Mouse (Mus musculus): ENCODE measurements around the gene Fbrs.
"Not testable (repeated sequence)": the region's sequence is repeated elsewhere in the genome, so short reads cannot be mapped to it uniquely, and the experiment has no call there.

Fbrs gene

DNA sequence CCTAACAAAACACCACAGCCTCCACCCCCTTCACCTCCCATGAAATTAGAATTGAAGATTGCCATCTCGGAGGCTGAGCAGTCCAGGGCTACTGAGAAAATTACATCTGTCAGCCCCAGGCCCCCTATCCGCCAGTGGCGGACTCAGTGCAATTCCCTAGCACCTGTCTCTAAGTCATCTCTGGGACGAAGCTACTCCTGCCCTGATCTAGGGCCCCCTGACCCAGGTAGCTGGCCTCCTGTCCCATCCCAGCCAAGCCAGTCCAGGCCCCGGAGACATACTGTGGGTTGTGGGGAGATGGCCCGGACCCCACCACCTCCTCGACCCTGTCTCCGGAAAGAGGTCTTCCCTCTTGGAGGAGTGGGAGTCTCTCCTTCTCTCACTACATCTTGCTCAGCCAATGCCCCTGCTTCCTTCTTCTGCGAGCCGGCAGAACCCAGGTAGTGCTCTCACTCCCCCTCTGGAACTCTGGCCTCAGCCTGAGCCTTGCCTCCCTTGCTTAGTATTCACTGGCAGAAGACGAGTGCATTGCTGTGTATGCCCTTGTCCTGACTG is 3.7 kb upstream of the Fbrs start:
- DNase-seq (ENCODE audit: extremely low spot score, low read depth, low spot score), result no peak

DNA sequence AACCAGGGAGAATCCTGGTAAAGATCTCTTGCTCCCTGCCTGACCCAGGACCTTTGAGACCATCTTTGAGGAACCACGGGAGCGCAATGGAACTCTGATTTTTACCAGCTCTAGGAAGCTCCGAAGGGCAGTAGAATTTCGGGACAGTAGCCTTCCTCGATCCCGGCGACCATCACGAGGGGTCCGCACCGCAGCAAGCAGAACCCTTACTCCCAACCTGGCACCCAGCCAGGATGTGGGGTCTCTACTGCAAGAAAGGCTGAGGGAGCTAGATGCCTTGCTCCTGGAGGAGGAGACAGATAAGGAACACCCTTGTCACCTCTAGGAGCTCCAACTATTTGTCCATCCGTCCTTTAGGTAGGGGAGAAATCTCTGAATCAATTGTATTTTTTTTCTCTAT is 2.7 kb upstream of the Fbrs start:
- DNase-seq (ENCODE audit: extremely low spot score, low read depth, low spot score), result no peak

DNA sequence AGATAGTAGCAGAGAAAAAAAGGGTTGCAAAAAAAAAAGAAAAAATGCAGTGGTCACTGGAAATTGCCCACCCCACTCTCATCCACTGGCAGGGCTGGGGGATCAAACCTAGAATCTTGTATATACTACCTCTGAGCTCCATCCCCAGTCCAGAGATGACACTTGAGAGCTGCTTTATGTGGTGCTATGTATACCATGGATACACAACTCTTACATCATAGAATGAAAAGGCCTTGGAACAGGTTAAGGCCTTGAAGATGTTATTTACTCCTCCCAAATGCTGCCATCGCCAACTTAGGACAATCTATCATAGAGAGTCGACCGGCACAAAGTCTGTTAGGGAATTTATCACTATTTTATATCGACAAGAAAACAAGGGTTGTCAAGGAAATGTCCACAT is 2.1 kb upstream of the Fbrs start:
- no peak for DNase-seq (ENCODE audit: extremely low spot score, low read depth, low spot score)

DNA sequence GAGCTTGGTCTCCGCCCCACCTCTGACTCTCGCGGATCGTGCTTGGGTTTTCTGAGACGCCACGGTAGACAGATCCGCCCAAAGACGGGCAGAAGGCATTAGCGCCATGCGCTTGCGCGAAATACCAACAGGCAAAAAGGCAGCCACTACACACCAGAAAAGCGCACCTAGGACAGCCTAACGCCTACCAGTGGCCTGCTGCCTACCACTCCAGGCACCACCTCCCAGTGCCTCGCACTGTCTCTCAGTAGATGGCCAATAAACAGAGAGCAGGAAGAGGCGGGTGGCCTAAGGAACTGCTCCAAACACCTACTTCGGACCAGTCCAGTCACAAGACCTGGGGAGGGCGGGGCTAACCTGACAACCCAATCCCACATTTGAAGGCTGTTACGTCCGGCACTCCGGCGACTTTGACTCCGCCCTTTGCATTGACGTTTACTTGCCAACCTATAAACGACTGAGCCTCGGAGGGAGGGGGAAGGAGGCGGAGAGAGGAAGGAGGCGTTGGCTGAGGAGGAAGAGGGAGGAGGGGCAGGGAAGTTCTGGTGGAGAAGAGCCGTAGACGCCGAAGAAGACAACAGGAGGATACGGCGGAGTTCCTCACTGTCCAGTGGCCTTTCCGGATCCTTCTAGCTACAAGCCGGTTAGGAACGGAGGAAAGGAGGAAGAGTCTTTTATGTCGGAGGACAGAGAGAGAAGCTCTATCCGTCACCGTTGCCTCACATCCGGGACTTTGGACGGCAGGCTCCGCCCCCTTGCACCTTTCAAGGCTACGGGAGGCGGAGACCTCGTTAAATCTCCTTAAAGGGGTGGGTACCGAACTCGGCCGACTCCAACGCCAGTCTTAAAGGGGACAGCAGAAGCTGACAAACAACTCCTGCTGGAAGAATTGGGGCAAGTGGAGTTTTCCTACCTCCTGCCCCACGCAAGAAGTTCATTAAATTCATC is 1.0 kb upstream of the Fbrs start:
- peak; percentile 99 for DNase-seq (ENCODE audit: extremely low spot score, low read depth, low spot score)

DNA sequence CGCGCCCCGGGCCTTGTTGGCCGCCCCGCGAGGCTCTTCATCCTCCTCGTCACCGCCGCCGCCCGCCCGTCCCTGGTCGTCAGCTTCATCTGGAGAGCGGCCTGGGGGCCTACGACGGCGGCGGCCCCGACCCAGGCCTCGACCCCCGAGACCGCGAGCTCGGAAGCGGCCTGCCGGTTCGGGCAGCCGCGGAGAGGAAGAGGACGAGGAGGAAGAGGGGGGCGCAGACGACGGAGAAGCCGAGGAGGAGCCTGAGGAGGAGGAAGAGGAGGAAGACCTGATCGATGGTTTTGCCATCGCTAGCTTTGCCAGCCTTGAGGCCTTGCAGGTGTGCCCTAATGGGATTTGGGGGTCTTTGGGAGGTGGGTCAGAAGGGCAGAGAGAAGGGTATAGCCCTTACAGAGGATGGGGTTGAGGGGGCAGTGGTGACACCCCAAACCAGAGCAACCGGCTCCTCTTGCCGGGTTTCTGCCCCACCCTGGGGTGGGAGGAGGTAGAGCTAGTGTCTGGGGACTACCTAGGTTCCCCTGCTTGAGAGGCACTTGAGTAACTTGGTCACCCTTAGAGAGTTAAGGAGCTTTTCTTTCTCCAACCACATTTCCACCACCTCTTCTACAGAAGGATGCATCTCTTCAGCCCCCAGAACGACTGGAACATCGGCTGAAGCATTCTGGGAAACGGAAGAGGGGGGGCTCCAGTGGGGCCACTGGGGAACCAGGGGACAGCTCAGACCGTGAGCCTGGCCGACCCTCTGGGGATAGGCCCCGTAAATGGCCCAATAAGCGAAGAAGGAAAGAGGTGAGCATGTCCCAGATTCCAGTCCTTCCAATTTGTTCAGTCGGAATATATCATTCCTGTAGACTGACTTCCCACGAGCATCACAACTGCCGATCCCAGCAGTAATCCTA is 573 bp downstream of the Fbrs start:
- no peak for DNase-seq (ENCODE audit: extremely low spot score, low read depth, low spot score)

DNA sequence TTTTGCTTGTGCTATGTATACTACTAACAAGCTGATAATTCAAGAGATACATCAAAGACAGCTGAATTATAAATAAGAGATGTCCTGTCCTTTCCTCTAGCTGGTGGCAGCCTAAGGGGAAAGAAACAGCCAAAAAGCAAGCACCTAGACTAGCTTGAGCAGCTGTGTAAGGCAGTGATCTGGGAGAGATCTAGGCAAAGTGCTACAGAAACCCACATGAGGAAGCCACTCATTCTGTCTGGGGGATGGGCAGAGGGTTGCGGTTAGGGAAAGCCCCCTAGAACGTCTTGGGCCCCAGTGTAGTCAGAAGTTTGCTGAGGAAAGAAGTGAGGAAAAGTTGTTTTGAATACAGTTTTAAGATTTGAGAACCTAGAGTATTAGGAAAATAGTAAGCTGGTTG is 1.3 kb downstream of the Fbrs start:
- DNase-seq (ENCODE audit: extremely low spot score, low read depth, low spot score), result no peak

DNA sequence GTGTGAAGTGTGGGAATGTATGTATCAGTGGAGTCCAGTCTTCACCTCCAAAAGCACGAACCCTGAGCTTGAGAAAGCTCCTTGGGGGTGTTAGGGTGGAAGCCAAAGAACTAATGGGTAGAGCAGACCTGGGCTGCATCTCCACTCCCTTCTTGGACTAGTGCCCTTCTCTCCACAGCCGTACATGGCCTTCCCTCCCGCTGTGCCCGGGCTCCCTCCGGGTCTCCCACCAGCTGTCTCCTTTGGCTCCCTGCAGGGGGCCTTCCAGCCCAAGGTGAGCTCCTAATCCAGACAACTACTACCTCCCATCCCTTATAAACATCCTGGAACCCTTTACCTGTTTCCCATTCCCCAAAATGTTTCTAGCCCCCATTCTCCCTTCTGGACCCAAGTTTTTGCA is 6.4 kb downstream of the Fbrs start:
- DNase-seq (ENCODE audit: extremely low spot score, low read depth, low spot score), result no peak

DNA sequence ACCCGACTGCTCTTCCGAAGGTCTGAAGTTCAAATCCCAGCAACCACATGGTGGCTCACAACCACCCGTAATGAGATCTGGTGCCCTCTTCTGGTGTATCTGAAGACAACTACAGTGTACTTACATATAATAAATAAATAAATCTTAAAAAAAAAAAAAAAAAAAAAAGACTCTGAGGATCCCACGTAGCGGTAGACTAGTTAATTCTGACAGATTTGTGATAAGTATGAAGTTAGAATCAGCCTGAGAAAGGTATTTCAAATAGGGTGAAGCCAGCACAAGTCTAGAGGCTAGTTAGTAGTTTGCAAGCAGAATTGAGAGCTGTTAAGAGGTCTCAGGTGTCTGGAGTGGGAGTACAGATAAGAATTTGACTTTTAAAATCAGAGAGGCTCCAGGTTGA is 9.4 kb downstream of the Fbrs start:
- not testable (repeated sequence) for DNase-seq (ENCODE audit: extremely low spot score, low read depth, low spot score)

DNA sequence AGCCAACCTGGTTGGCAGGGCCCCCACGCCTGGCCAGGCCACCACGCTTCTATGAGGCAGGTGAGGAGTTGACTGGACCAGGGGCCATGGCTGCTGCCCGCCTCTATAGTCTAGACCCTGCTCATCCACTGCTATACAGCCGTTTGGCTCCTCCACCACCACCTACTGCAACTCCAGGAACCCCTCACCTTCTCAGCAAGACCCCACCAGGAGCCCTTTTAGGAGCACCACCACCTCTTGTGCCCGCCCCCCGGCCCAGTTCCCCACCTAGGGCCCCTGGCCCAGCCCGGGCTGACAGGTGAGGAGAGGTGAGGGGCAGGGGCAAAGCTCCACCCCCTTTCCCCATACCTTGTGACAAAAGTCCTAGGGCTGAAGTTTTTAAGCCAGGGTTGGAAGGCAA is 11.0 kb downstream of the Fbrs start:
- DNase-seq (ENCODE audit: extremely low spot score, low read depth, low spot score), result no peak

DNA sequence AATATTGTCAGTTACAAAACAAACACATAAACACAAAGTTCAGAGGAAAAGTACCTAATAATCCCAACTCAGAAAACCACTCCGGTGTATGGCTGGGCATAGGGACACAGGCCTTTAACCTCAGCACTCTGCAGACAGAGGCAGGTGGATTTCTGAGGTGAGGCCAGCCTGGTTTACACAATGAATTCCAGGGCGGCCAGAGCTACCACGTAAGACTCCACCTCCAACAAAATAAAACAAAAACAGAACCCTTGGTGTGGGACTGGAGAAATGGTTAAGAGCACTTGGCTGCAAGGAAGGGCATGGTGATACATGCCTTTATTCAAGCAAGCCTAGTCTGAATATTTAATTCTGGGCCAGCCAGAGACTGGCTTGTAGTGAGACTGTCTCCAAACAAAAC is 12.8 kb downstream of the Fbrs start:
- no peak for DNase-seq (ENCODE audit: extremely low spot score, low read depth, low spot score)

DNA sequence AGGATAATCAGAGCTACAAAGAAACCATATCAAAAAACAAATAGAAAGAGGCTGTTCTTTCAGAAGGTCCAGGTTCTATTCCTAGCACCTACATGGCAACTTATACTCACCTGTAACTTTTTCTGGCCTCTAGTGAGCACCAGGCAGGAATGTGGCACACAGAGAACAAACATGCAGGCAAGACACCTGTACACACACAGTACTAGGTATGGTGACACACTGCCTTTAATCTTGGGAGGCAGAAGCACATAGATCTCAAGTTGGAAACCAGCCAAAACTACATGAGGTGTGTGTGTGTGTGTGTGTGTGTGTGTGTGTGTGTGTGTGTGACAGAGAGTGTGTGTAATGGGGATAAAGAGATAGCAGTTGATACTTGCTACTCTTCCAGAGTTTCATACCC is 15.6 kb downstream of the Fbrs start:
- no peak for DNase-seq (ENCODE audit: extremely low spot score, low read depth, low spot score)

DNA sequence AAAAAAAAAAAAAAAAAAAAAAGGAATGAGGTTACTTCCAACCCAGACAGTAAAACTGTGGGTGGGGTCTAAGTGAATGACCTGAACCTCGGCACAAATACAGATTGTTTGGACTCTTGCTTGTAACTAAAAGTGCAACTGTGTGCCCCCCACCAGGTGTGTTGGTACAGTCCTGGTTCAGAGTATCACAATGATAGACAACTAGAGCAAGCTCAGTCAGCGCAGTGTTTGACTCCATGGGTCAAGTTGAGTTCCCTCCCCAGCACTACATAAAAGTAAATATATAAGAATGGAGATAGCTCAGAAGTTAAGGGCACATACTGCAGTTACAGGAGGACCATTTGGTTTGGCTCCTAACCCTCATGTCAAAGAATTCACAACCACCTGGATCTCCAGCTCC is 18.4 kb downstream of the Fbrs start:
- DNase-seq (ENCODE audit: extremely low spot score, low read depth, low spot score), result no peak

DNA sequence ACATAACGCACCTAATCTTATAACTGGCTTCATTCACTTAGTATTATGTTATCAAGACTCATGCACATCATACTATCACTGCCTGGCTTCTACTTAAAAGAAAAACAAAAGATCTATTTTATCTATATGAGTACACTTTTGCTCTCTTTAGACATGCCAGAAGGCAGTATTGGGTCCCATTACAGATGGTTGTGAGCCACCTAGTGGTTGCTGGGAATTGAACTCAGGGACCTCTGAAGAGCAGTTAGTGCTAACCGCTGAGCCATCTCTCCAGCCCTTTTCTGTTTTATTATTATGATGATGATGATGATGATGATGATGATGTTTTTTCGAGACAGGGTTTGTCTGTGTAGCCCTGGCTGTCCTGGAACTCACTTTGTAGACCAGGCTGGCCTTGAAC is 19.4 kb downstream of the Fbrs start:
- no peak for DNase-seq (ENCODE audit: extremely low spot score, low read depth, low spot score)

DNA sequence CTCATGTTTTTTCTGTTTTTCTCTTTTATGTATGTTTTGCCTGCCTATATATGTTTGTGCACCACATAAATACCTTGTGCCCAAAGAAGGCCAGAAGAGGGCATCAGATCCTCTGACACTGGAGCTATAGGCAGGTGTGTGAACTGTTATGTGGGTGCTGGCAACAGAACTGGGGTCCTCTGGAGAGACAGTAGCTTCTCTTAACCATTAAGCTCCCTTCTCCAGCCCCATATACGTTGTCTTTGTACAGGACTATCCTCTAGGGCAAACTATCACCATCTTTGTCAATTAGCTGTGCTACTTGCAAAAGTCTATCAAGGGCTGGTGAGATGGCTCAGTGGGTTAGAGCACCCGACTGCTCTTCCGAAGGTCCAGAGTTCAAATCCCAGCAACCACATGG is 29.3 kb downstream of the Fbrs start:
- DNase-seq (ENCODE audit: extremely low spot score, low read depth, low spot score), result no peak

DNA sequence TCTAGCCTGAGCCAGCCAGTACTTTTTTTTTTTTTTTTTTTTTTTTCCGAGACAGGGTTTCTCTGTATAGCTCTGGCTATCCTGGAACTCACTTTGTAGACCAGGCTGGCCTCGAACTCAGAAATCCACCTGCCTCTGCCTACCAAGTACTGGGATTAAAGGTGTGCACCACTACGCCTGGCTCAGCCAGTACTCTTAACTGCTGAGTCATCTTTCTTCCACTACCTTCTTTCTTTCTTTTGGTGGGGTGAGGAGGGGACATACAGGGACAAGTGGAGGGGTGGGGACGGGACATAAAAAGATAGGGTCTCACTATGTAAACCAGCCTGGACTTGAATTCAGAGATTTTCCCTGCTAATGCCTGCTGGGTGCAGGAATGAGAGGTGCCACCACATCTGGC is 30.8 kb downstream of the Fbrs start:
- DNase-seq (ENCODE audit: extremely low spot score, low read depth, low spot score), result not testable (repeated sequence)

DNA sequence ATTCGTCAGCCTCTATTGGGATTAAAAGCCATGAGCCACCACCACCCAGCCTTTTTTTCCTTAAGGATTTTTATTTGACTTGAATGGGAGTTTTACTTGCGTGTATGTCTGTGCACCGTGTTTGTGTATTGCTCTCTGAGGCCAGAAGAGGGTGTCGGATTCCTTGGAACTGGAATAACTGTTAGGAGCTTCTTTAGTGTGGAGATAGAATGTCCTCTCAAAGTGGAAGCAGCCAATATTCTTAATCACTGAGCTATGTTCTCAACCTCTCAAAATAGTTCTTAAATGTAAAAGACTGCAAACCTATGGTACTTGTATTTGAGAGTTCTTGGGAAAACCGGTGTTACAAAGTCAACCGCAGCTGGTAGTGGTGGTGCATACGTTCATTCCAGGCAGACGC is 32.2 kb downstream of the Fbrs start:
- no peak for DNase-seq (ENCODE audit: extremely low spot score, low read depth, low spot score)

DNA sequence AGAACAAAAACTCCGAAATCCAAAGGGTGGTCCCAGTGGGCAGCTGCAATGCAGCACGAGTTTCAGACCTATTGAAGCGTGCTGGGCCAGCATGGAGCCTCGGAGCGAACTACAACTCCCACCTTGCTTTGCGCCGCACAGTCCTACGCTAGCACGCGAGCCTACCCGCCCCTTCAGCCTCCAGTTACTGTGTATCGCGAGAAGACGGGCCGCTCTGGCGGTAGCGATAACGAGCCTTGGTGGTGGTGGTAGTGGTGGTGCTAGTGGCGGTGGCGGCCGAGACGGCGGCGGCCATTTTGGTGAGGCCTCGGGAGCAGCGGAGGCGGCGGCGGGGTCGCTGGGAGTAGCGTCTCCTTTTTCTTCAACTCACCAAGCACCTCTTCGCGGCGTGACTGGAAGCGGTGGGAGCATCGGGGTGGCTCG is 32.8 kb downstream of the Fbrs start, which contains the start of gene Srcap:
Srcap (plus strand) TSS at position 176 of the 423 bp plus-strand sequence.
- DNase-seq (ENCODE audit: extremely low spot score, low read depth, low spot score), result no peak

DNA sequence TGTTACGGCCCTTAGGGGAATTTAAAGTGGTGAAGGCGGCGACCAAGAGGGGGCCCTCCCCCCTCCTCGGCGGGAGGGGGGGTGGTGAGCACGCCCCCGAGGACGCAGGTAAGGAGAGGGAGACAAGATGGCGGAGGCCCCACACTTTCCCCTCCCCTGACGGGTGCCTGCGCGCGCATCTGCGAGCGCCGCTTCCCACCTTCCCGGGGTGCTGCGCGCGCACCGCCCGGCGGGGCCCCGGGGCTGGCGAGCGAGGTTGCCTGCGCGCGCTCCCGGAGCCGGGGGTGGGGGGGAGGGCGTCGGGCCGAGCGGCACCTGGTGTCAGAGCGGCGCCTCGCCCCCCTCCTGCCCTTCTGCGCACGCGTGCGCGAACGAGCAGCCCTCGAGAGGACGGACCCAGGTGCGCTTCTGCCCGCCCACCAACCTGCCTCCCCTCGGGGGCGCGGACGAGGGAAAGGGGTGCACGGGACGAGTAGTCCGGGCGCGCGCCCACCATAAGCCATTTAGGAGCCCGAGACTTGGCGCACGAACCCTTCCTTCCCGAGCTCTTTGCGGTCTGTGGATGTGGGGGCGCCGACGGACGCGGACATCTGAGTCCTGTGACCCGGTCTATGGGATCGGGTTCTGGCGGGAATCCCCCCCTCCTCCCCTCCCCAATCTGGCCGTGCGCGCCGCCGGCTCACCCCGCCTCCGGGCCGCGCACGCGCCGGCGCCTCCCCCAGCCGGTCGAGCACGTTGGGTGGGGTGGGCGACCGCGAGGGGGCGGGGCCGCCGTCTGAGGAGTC is 33.4 kb downstream of the Fbrs start:
- DNase-seq (ENCODE audit: extremely low spot score, low read depth, low spot score), result no peak

DNA sequence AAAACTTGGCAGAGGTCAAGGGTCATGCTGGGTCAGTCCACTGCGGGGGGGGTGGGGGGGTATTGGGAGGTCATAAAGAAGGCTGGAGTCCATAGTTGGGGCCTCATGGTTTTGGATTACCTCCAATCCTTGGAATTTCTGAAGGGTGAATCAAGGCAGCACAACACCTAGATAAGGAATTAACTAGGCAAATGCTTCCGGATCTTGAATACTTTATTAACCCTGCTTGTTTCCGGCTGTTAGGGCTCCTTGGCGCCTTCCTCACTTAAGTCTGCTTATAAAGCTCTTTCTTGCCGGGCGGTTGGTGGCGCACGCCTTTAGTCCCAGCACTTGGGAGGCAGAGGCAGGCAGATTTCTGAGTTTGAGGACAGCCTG is 34.0 kb downstream of the Fbrs start:
- no peak for DNase-seq (ENCODE audit: extremely low spot score, low read depth, low spot score)

DNA sequence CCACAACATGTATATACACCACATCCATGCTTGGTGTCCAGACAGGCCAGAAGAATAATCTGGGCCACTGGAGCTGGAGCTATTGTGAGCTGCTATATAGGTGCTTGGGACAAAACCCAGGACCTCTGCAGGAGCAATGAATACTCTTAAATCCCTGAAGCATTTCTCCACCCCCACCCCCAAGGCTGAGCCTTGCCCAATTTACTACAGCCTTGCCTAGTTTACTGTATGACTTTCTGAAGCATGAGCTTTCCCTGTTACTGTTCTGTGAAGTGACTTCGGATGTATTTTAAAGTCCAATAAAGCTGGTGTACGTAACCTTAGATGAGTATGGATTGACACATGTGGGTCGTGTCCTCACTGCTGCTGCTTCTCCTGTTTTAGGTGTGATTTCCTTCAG is 34.8 kb downstream of the Fbrs start:
- no peak for DNase-seq (ENCODE audit: extremely low spot score, low read depth, low spot score)

DNA sequence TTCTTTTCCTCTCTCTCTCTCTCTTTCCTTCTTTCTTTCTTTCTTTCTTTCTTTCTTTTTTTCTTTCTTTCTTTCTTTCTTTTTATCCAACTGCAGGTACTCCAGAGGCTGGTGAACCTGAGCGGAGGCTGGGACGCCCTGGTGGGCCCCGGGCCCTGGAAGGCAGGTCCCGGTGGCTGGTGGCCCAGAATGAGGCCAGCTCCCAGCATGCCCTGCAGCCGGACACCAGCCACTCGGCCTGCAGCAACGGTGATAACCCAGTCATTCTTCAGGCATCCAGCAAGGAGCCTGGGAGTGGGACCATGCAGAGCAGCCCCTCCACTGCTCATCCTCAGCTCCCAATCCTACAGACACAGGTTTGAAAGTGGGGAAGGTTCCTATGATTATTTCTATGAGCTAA is 36.8 kb downstream of the Fbrs start:
- DNase-seq (ENCODE audit: extremely low spot score, low read depth, low spot score), result no peak

Measured in hindlimb bud, embryonic 11.5 days (tissue).